Mouse (Mus musculus) kidney, postnatal 25 days (tissue): ENCODE results near the gene Aspg.

Source experiments
- DNase-seq, 2 experiments: peaks; one replicate each; pipeline ENCODE4 v3.0.0; 2021; ENCODE audit warnings: mixed read lengths in 2 of 2

Gene Aspg

GRCm38 (mm10) chr12:112106541-112106971, at the start of gene Aspg:
Gene Aspg, plus strand, starts transcription at chr12:112106679.
- DNase-seq = peak; percentile 61 to 86

- peak; percentile 75 to 89 for DNase-seq
Measured at GRCm38 (mm10) chr12:112077651-112078050, 28.8 kb upstream of the Aspg start.

DNA sequence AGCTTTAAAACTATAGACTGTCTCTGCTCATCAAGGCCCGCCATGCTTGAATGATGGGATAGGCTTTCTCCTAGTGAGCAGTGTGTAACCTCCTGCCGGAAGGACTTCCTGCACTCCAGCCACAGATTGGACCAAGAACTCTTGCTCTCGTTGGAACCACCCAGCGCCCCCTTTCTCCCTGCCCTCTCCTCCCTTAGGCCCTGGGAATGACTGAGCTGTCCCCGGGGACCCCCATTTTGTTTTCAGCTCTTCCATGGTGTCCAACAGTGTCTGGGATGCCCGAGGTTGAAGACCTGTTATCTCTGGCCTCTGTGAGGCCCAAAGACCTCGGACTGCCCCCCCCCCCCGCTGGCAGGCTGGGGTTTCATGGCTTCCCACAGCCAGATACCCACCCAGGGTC, 26.6 kb upstream of the Aspg start:
- DNase-seq = no peak

DNA sequence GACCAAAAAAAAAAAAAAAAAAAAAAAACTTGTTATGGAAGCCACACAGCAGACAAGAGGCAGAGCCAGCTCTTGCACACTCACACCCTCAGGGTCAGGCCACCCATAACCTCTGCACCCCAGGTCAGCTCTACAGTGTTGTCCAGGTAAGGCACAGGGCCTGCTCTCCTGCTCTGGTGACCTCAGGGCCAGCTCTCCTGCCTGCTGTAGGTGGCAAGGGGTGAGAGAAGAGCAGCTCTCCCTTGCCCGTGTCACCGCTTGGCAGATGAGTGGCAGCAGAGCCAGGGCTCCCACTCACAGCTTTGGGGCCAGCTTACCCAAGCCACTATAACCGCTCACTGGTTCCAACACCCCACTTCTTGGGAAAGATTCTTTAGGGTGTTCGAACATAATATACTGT, 25.6 kb upstream of the Aspg start:
- DNase-seq = no peak

GRCm38 (mm10) chr12:112082241-112082640, 24.2 kb upstream of the Aspg start:
- no peak for DNase-seq

DNA sequence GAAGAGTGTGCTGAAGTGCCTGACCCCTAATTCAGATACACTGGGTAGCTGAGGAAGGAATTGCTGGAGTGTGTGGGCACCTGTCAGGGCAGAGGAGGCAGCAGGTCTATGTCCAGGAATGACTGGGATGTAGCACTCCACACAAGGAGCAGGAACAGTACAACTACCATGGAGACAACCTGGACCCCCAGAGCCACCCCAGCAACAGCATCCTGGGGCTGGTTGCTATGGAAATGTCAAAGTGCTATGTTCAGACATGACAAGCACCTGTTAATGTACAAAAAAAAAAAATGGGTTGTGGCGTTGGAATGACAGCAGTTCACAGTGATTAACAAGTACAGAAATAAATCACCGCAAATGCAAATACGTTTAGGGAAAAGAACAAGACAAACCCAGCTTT, 20.2 kb upstream of the Aspg start:
- DNase-seq = no peak

DNA sequence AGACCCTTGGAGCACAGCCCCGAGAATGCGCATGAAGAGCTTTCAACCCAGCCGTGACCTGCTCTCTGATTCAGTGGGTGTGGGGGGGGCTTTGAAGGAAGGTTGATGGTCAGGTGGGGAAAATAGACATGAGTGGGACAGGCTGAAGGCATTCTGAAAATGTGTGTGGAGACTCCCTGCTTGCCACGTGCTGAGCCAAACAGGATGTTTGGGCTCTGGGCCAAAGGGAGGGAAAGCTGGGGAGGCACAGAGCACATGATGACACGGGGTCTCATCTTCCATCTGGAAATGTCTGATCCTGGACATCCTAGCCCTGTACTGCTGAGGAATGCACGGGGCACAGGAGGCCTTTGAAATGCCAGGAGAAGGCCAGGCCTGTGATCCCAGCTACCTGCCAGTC, 19.8 kb upstream of the Aspg start:
- DNase-seq = peak in 1 of 2 experiments; percentile 46

DNA sequence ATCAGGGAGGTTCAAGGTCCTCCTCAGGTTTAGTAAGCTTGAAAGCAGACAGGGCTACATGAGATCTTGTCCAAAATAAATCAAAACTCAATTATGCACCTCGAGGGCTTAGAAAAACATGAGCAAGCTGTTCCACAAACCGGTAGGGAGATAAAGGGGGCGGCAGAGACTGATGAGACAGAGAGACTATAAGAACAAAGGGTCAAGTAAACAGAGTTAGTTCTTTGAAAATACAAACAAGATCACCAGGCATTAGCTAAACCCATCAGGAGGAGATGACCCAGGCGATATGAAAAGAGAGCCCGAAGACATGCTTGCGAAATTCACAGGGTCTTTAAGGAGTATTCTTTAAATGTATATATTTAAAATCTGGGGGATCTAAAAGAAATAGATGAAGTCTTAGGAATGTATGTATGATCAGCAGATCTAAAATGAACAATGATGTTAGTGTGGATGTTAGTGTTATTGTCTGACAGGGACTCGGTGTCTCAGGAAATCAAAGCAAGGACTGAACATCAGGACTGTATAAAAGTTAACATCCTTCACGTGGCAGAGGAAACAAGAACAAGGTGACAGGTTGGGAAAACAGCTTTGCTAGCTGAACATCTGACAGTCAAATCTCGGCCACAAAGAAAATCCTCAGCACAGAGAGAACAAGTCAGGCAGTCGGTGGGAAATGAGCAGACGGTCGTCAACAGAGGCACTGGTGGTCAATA, 17.7 kb upstream of the Aspg start:
- no peak for DNase-seq

DNA sequence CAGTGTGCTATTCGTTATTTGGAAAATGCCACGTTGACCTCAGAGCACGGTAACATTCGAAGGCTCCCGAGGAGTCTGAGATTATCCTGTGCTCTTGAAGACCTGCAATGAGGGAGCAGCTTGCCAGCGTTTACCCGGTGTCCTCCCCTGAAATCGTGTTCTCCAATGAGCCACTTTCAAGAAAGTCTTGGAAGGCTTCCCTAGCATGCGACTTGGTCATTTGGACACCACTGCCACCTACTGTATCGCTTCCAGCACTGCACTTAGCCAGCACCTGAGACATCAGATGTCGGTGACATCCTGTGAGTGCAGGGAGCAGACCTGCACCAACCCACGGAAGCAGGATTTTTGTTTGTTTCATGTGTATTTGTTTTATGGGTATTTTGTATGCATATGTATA, 15.4 kb upstream of the Aspg start:
- peak; percentile 71 to 73 for DNase-seq

- DNase-seq = no peak
Measured at GRCm38 (mm10) chr12:112094261-112094880, 12.1 kb upstream of the Aspg start.

DNA sequence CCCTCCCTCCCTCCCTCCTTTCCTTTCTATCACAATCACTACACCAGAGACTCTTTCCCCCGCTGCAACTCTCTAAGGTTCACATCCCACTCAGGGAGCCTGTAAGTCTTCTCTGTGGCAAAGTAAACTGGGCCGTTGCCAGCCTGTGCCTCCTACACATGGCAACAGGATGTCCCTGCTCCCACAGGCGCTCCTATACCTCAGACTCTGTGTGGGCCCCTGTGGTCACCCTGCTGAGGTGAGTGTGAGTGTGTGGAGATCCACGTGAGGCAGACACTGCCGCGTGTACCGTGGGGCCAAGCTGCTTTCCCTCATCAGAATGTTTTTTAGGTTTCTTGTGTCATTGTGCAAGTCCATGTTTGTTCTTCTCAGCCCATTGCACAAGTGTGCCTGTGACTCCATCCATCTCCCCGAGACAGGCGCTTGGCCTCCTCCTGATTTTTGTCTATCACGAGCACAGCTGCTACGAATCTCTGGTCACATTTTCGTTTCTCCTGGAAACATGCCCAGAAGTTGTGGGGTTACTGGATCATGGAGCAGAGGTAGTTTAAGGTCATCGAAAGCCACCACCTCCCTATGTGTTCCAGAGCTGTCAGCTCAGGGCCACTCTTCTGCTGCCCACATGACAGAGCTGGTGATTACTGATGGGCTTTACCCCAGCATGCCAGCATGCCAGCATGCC, 10.3 kb upstream of the Aspg start:
- DNase-seq = peak; percentile 65 to 74

- DNase-seq = no peak
Measured at GRCm38 (mm10) chr12:112096733-112097117, 9.8 kb upstream of the Aspg start.

DNA sequence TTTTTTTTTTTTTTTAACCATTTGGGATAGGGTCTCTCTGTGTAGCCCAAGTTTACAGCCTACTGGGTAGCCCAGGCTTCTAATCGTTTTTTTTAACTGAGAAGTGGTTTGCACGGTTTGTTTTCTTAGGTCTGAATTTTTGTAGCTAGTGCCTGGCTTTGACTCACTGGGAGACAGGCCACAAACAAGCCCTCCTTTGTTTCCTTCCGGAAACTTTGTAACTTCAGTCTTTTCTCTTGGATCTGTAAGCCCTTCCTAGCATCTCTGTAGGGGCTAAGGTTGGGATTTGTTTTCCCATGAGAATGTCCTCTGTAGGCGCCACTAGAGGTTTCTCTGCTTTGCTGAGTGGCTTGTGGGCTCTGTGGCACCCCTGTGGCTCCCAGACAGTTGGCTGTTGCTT, 6.4 kb upstream of the Aspg start:
- DNase-seq = no peak

GRCm38 (mm10) chr12:112101045-112101444, 5.4 kb upstream of the Aspg start:
- peak in 1 of 2 experiments; percentile 38 for DNase-seq

DNA sequence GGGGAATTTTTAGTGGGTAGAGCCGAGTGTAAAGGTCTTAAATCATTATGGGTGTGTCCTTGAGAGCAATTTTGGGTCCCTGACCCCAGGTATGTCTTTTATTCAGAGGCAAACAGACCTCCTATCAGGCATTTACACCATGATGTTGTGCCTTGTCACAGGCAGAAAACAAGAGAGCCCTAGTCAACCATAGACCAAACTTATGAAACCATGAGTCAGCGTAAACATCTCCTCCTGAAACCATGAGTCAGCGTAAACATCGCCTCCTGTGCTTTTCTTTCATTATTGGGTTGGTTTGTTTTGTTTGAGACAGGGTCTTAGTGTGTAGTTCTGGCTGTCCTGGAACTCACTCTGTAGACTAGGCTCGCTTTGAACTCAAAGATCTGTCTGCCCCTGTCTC, 3.3 kb upstream of the Aspg start:
- DNase-seq = no peak

GRCm38 (mm10) chr12:112104890-112105289, 1.6 kb upstream of the Aspg start:
- no peak for DNase-seq

GRCm38 (mm10) chr12:112107685-112108084, 1.2 kb downstream of the Aspg start:
- peak in 1 of 2 experiments; percentile 63 for DNase-seq

- peak; percentile 74 to 89 for DNase-seq
Measured at GRCm38 (mm10) chr12:112108696-112109445, 2.4 kb downstream of the Aspg start.

DNA sequence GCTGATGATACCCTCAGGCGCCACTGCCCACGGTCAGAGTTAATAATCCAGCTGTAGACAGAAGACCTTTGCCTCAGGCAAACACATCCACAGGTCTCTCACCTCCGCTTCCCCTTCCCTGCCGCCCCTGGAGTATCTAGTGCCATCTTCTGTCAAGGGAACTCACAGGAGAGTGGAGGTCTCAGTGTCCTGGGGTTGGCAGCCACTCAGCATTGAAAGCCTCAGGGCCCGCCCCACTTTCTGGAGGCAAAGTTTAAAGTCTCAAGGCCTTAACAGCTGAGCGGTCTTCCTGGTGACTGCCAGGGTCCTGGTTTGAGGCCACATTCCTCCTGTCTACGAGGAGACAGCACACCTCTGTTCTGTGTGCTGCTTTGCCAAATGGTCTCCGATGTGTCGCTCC, 3.2 kb downstream of the Aspg start:
- DNase-seq = peak; percentile 70 to 85

GRCm38 (mm10) chr12:112111323-112111722, 4.8 kb downstream of the Aspg start:
- no peak for DNase-seq

GRCm38 (mm10) chr12:112112235-112112634, 5.8 kb downstream of the Aspg start:
- no peak for DNase-seq

DNA sequence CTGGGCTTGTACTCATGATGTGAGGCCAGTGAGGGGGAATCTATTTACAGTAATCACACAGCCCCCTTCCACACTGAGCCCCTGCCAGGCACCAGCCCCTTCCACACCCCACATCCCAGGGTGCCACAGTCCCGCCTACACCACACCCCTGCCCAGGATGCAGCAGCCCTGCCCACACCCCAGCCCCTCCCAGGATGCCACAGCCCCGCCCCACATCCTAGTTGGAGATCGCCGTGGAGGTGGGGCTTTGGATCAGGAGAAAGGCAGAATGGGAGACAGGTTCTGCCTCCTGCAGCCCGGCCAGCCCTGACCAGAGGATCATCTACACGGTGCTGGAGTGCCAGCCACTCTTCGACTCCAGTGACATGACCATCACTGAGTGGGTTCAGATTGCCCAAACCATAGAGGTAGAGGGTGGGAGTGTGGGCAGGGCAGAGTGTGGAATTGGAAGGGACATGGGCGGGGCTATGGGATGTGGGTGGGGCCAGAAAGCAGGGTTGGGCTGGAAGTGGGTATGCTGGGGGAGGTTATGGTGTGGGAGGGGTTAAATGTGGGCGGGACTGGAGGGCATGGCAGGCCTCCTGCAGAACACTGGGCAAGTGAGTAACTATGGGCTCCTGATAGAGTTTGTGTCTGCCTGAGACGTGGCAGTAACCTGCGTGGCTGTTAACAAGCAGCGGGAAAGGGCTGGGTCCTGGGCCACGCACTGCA, 6.4 kb downstream of the Aspg start:
- DNase-seq = peak in 1 of 2 experiments; percentile 42

DNA sequence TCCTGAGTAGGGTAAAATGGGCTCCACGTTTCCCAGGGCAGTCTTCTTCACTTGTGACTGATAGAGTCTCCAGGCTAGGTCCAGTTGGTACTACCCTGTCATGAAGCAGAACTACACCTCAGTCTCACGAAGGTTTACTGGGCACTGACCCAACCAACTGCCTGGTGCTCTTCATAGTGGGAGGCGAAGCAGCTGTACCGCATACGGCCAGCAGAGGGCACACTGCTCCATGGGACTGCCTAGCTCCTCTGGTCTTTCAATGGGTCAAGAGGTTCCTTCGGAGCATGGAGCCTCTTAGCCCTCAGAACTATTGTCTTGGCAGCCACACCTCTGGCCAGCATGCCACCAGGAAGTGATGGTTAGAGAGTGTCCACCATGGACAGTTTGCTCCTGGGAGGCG, 7.2 kb downstream of the Aspg start:
- DNase-seq = peak; percentile 88 to 95
